Mouse (Mus musculus): Measurements from ENCODE around the gene Lgalsl. TPM values are rescaled to one million over a fixed set of nuclear protein-coding genes. Genes with fewer than 3 reads are reported as not detected.

Gene Lgalsl
- total and polyA plus RNA-seq, 3 experiments: 8.1 to 22.7 (median 16.4) TPM

- H3K4me2 ChIP-seq (ENCODE audit: insufficient read depth, low read depth, poor library complexity, severe bottlenecking): 0 out of 2 replicates have a peak overlapping the region, but pooled peaks have one; percentile 9
- dilution Hi-C loops (cut with MboI; ENCODE audit: extremely low pct_ligation_motif_present, extremely low pct_unique_long_range_greater_than_20kb, low sequenced_read_pairs) (no loop called here), in situ Hi-C loops (cut with MboI; ENCODE audit: low pct_ligation_motif_present, low pct_unique_long_range_greater_than_20kb, low sequenced_read_pairs) (no loop called here)
- H3K9me3 ChIP-seq (replicated peaks; ENCODE audit: low read length): no peaks in the 10 kb centered on the region
- no peaks in the 10 kb centered on the region for H3K4me1 ChIP-seq (ENCODE audit: control insufficient read depth in 1 of 2, insufficient read depth in 2 of 2)
- no peaks in the 10 kb centered on the region for H3K36me3 ChIP-seq (replicated peaks in 1 of 2; ENCODE audit: control insufficient read depth in 1 of 2, insufficient read depth in 1 of 2, low read length in 1 of 2)
- no peaks in the 10 kb centered on the region for H3K27me3 ChIP-seq (replicated peaks)
- DNase-seq (ENCODE audit: extremely low read depth): no peak
- no peak overlapping the region for H3K27ac ChIP-seq (ENCODE audit: insufficient read depth, low read depth)
- no peak overlapping the region for H3K9ac ChIP-seq (ENCODE audit: insufficient read depth, low read depth)
- no peaks in the 10 kb centered on the region for H3K79me2 ChIP-seq (replicated peaks; ENCODE audit: control insufficient read depth, extremely low read depth, insufficient read depth, poor library complexity, severe bottlenecking)
- H3K4me3 ChIP-seq (replicated peaks in 1 of 3; ENCODE audit: low read depth in 2 of 3, low read length in 2 of 3, poor library complexity in 1 of 3): no peak overlapping the region
- TF ChIP-seq CHD2 (IDR thresholded peaks at IDR 0.05; ENCODE audit: low read length) (no peak), HCFC1 (IDR thresholded peaks at IDR 0.05; ENCODE audit: low read depth, low read length) (no peak), KAT2A (IDR thresholded peaks at IDR 0.05; ENCODE audit: insufficient replicate concordance, low read length) (no peak), SMC3 (IDR thresholded peaks at IDR 0.05; ENCODE audit: low read depth, low read length) (no peak), CHD1 (IDR thresholded peaks at IDR 0.05; ENCODE audit: low read depth, low read length) (no peak), POLR2A (IDR thresholded peaks at IDR 0.05; ENCODE audit: low read depth, low read length) (no peak), BHLHE40 (IDR thresholded peaks at IDR 0.05; ENCODE audit: low read depth, low read length) (no peak), ZKSCAN1 (IDR thresholded peaks at IDR 0.05; ENCODE audit: borderline replicate concordance, low read depth, low read length) (no peak), POLR2AphosphoS2 (IDR thresholded peaks at IDR 0.05; ENCODE audit: low read depth, low read length) (no peak), CTCF (conservative IDR thresholded peaks at IDR 0.05 in 1 of 2, IDR thresholded peaks at IDR 0.05 in 1 of 2; ENCODE audit: low read depth in 2 of 2, low read length in 2 of 2) (no peak), SIN3A (IDR thresholded peaks at IDR 0.05; ENCODE audit: low read length) (no peak), NRF1 (IDR thresholded peaks at IDR 0.05; ENCODE audit: low read depth, low read length) (no peak), MAZ (IDR thresholded peaks at IDR 0.05; ENCODE audit: low read depth, low read length) (no peak), ZNF384 (IDR thresholded peaks at IDR 0.05; ENCODE audit: low read depth, low read length) (no peak), ETS1 (conservative IDR thresholded peaks at IDR 0.05; ENCODE audit: low read depth, low read length) (no peak), GABPA (IDR thresholded peaks at IDR 0.05; ENCODE audit: insufficient replicate concordance, low read depth, low read length) (no peak)
Measured at GRCm38 (mm10) chr11:20806659-20807058, 24.2 kb downstream of the Lgalsl start.

- in situ Hi-C loops (cut with MboI; ENCODE audit: low pct_ligation_motif_present, low pct_unique_long_range_greater_than_20kb, low sequenced_read_pairs): no loop called here
- Histone ChIP-seq H3K79me2 (replicated peaks; ENCODE audit: control insufficient read depth, extremely low read depth, insufficient read depth, poor library complexity, severe bottlenecking) (no peaks in the 10 kb centered on the region), H3K9me3 (replicated peaks; ENCODE audit: low read length) (no peaks in the 10 kb centered on the region), H3K27me3 (replicated peaks) (no peaks in the 10 kb centered on the region), H3K4me2 (ENCODE audit: insufficient read depth, low read depth, poor library complexity, severe bottlenecking) (no peak overlapping the region), H3K4me3 (replicated peaks in 1 of 3; ENCODE audit: low read depth in 2 of 3, low read length in 2 of 3, poor library complexity in 1 of 3) (no peak overlapping the region), H3K36me3 (replicated peaks in 1 of 2; ENCODE audit: control insufficient read depth in 1 of 2, insufficient read depth in 1 of 2, low read length in 1 of 2) (no peaks in the 10 kb centered on the region), H3K27ac (ENCODE audit: insufficient read depth, low read depth) (no peak overlapping the region), H3K9ac (ENCODE audit: insufficient read depth, low read depth) (no peak overlapping the region), H3K4me1 (ENCODE audit: control insufficient read depth in 1 of 2, insufficient read depth in 2 of 2) (no peaks in the 10 kb centered on the region)
- DNase-seq (ENCODE audit: extremely low read depth): no peak
- dilution Hi-C loops (cut with MboI; ENCODE audit: extremely low pct_ligation_motif_present, extremely low pct_unique_long_range_greater_than_20kb, low sequenced_read_pairs): no loop called here
- TF ChIP-seq USF1 (IDR thresholded peaks at IDR 0.05; ENCODE audit: low read depth, low read length) (no peak), JUND (conservative IDR thresholded peaks at IDR 0.05; ENCODE audit: low read depth, low read length) (no peak), BHLHE40 (IDR thresholded peaks at IDR 0.05; ENCODE audit: low read depth, low read length) (no peak), POLR2AphosphoS2 (IDR thresholded peaks at IDR 0.05; ENCODE audit: low read depth, low read length) (no peak), MXI1 (IDR thresholded peaks at IDR 0.05; ENCODE audit: low read depth, low read length) (no peak), POLR2A (IDR thresholded peaks at IDR 0.05; ENCODE audit: low read depth, low read length) (no peak), SIN3A (IDR thresholded peaks at IDR 0.05; ENCODE audit: low read length) (no peak), ELF1 (IDR thresholded peaks at IDR 0.05; ENCODE audit: low read depth, low read length) (no peak), ZKSCAN1 (IDR thresholded peaks at IDR 0.05; ENCODE audit: borderline replicate concordance, low read depth, low read length) (no peak), USF2 (conservative IDR thresholded peaks at IDR 0.05; ENCODE audit: low read depth, low read length) (no peak), E2F4 (IDR thresholded peaks at IDR 0.05; ENCODE audit: insufficient replicate concordance, low read depth, low read length) (no peak), MEF2A (IDR thresholded peaks at IDR 0.05; ENCODE audit: borderline replicate concordance, low read depth, low read length) (no peak)
Measured at GRCm38 (mm10) chr11:20805604-20806249, 25.1 kb downstream of the Lgalsl start.

Measured in CH12.LX (cell line).